Mouse (Mus musculus) bone marrow, adult 2 months (tissue): ENCODE results near the gene N4bp3.

Experiments used
- CTCF ChIP-seq: fragments of 200-500 bp; IDR thresholded peaks from 2 replicates; pipeline ENCODE4 v1.5.1; 2011; ENCODE audit warnings: low read length, control low read depth; ENCODE audit not compliant: control insufficient read depth, insufficient read depth
- POLR2A ChIP-seq: fragments of 200-500 bp; IDR thresholded peaks from 2 replicates; pipeline ENCODE4 v1.6.1; 2011; ENCODE audit warnings: low read depth, mild to moderate bottlenecking, control low read depth, low read length, borderline replicate concordance; ENCODE audit not compliant: control insufficient read depth

GRCm38 (mm10) chr11:51645293-51645692 lies 5.3 kb downstream of the N4bp3 start:
- TF ChIP-seq CTCF, result no peak
- peak; percentile 5; the same call in 1 of the 2 replicates for TF ChIP-seq POLR2A
